Mouse (Mus musculus) hindbrain, postnatal 0 days (tissue): ENCODE results near the gene Gm49368. TPM values are rescaled to one million over a fixed set of nuclear protein-coding genes. Genes with fewer than 3 reads are reported as not detected.

ENCODE experiments used
- ATAC-seq: fragments of 200-750 bp; cut with Nextera tagmentation; 2 replicates; pipeline ENCODE4 v1.8.0; 2017; ENCODE audit warnings: mild to moderate bottlenecking, moderate TSS enrichment, moderate library complexity
- DNase-seq: peaks from one replicate; pipeline ENCODE4 v3.0.0-alpha.2; 2015; ENCODE audit warnings: low spot score
- H3K27ac ChIP-seq: fragments of 300-500 bp; sonication (generic); 2 replicates; pipeline ENCODE4 v1.5.1; 2014; ENCODE audit warnings: mild to moderate bottlenecking
- H3K27me3 ChIP-seq: fragments of 300-500 bp; sonication (generic); 2 replicates; pipeline ENCODE4 v1.6.1; 2014; ENCODE audit warnings: low read length, mixed read lengths; ENCODE audit not compliant: insufficient read depth
- H3K36me3 ChIP-seq: fragments of 300-500 bp; sonication (generic); 2 replicates; pipeline ENCODE4 v1.6.1; 2014; ENCODE audit warnings: low read length, mixed read lengths; ENCODE audit not compliant: insufficient read depth
- H3K4me1 ChIP-seq: fragments of 300-500 bp; sonication (generic); 2 replicates; pipeline ENCODE4 v1.6.1; 2014; ENCODE audit warnings: antibody characterized with exemption, low read length, mixed read lengths; ENCODE audit not compliant: insufficient read depth
- H3K4me2 ChIP-seq: fragments of 300-500 bp; sonication (generic); 2 replicates; pipeline ENCODE4 v1.6.1; 2014; ENCODE audit warnings: low read depth, mild to moderate bottlenecking, low read length, moderate library complexity, mixed read lengths
- H3K4me3 ChIP-seq: fragments of 300-500 bp; sonication (generic); 2 replicates; pipeline ENCODE4 v1.5.1; 2014; ENCODE audit warnings: low read length
- H3K9ac ChIP-seq: fragments of 300-500 bp; sonication (generic); replicated peaks from 2 replicates; pipeline ENCODE4 v1.6.1; 2014; ENCODE audit warnings: mild to moderate bottlenecking, low read length, moderate library complexity, mixed read lengths
- H3K9me3 ChIP-seq: fragments of 300-500 bp; sonication (generic); 2 replicates; pipeline ENCODE4 v1.6.1; 2016; ENCODE audit warnings: low read length, mixed read lengths
- CTCF ChIP-seq: IDR thresholded peaks from 2 replicates; pipeline ENCODE4 v1.5.1; 2016; ENCODE audit warnings: antibody characterized with exemption, control low read depth, low read depth
- WGBS: fragments of 180-500 bp; shearing (Covaris S2); extraction: QIAGEN DNeasy Blood & Tissue Kit; methylation state at CpG from one replicate; pipeline ENCODE4 v1.1.7; 2014; 5-methylcytosine and 5-hydroxymethylcytosine counted together
- polyA plus RNA-seq: library from polyadenylated mRNA; unstranded; fragments of >200 nt; fragmentation: Nextera tagmentation; extraction: Ambion mirVana; gene quantifications from 2 replicates; pipeline ENCODE4 v1.2.1, GENCODE M21; 2015
- total RNA-seq: library from RNA; depleted of rRNA; stranded (reverse); fragments of >200 nt; gene quantifications from 2 replicates; pipeline ENCODE4 v1.2.3, GENCODE M21; 2014

Gene Gm49368
- total and polyA plus RNA-seq, 2 experiments from 2014 or later: not detected

DNA sequence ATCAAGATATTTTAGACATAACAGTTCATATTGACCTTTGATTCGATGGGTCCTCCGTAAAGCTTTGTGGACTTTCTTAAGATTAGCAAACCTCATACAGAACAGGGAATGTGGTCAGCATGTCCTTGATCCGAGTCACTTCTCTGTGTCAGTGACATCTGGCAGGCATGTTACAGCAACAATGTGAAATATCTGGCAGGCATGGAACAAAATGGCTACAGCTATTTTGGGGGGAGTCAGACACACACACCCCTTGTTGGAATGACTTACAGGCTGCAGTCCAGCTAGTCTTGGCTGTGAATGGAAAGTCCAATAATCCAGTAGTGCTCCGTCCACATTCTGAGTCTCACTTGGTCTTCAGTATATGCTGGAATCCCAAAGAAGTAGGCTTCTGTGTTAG lies 38.9 kb upstream of the Gm49368 start:
- WGBS: 92% methylated on average over 4 of the region's 4 CpGs
- TF ChIP-seq CTCF: no peak

DNA sequence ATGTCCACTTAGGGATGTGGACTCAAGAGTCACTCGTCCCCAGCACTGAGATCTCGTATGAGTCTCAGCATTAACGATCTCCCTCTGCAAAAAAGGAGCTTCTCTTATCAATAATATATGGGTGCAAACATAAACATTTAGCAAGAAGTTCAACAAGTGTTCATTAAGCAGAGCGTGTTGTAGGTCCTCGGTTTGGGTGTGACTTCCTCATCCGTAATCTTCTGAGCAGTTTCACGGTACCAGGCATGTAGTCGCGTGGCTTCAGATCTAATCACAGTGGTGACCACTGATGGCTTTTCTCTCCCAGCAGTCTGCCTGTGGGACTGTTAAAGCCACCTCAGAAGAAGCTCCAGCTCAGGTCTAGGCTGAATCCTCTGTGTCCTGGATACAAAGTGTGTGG lies 38.1 kb upstream of the Gm49368 start:
- whole genome bisulfite sequencing: 94% methylated on average over 9 of the region's 9 CpGs
- DNase-seq (no peak), ATAC-seq (no peak)
- Histone ChIP-seq H3K4me3 (no peak overlapping the region), H3K9me3 (no peaks in the 10 kb centered on the region), H3K27me3 (no peaks in the 10 kb centered on the region), H3K4me2 (no peak overlapping the region), H3K9ac (no peak overlapping the region), H3K36me3 (no peaks in the 10 kb centered on the region), H3K27ac (no peak overlapping the region), H3K4me1 (no peaks in the 10 kb centered on the region)
- TF ChIP-seq CTCF: no peak

More for the DNA sequence above, 38.9 kb upstream of the Gm49368 start:
- Histone ChIP-seq H3K36me3 (no peaks in the 10 kb centered on the region), H3K4me3 (no peak overlapping the region), H3K9ac (no peak overlapping the region), H3K4me1 (no peaks in the 10 kb centered on the region), H3K27ac (no peak overlapping the region), H3K9me3 (no peaks in the 10 kb centered on the region), H3K4me2 (no peak overlapping the region), H3K27me3 (no peaks in the 10 kb centered on the region)
- DNase-seq (no peak), ATAC-seq (no peak)

DNA sequence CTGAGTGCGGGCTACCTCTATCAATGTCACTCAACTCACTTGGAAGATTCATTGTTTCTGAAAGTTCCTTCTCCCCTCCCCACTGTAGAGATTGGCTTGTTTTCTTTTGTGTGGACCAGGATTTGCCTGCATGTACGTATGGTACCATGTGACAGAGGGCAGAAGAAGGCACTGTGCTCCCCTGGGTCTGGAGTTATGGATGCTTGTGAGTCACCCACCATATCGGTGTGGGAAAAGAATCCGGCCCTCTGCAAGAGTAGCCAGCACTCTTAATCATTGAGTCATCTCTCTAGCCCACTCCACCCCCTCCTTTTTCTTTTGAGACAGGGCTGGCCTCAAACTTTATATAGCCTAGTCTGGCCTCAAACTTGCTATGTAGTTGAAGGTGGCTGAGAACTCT lies 37.6 kb upstream of the Gm49368 start:
- 90% methylated on average over 4 of the region's 4 CpGs for WGBS
- DNase-seq: no peak

DNA sequence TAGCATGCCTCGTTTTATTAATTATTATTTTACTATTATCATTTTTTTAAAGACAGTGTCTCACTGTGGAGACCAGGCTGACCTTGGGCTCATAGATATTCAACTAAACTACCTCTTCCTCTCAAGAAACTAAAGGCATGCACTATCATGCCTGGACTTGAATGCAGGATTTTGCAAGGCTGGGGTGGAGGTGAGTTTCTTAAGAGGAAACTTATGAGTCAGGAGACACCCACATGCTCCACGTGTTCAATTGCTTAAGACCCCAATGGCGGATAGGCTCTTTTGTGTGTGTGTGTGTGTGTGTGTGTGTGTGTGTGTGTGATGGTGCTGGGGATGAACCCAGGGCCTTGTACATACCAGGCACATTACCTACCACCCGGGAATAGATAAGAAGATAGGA lies 37.1 kb upstream of the Gm49368 start:
- no peaks in the 10 kb centered on the region for H3K9me3 ChIP-seq
- no peaks in the 10 kb centered on the region for H3K27me3 ChIP-seq
- ATAC-seq: no peak
- no peak for TF ChIP-seq CTCF
- DNase-seq: no peak
- H3K9ac ChIP-seq: no peak overlapping the region
- H3K4me2 ChIP-seq: no peak overlapping the region
- WGBS: 86% methylated on average over 4 of the region's 4 CpGs
- no peak overlapping the region for H3K4me3 ChIP-seq
- H3K36me3 ChIP-seq: no peaks in the 10 kb centered on the region
- H3K27ac ChIP-seq: no peak overlapping the region
- no peaks in the 10 kb centered on the region for H3K4me1 ChIP-seq

More for the DNA sequence above, 37.6 kb upstream of the Gm49368 start:
- TF ChIP-seq CTCF: no peak
- Histone ChIP-seq H3K4me1 (no peaks in the 10 kb centered on the region), H3K36me3 (no peaks in the 10 kb centered on the region), H3K27ac (no peak overlapping the region), H3K9me3 (no peaks in the 10 kb centered on the region), H3K4me2 (no peak overlapping the region), H3K27me3 (no peaks in the 10 kb centered on the region), H3K9ac (no peak overlapping the region), H3K4me3 (no peak overlapping the region)
- no peak for ATAC-seq

DNA sequence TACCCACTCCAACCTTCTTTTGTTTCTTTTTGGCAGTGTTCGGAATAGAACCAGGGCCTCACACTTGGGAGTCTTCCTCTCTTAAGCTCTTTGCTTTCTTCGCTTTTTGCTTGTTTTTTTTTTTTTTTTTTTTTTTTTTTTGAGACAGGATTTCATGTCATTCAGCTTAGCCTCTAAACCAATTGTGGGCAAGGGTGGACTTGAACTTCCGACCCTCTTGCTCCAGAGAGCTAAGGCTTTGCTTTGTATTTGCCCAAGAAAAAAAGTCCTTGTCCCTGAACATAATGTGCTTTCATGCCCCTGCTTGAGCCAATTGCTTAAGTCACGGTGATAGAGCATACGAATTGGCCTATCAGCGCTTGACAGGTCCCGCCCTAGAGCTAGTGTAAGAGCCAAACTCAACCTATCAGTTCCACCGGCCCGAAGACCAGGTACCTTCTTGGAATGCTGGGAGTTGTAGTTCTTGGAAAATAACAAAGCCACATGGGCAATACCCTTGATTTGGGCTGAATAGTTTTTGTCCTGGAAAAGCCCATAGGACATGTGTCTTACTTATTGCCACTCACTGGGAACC lies 31.0 kb upstream of the Gm49368 start:
- H3K4me1 ChIP-seq: no peaks in the 10 kb centered on the region
- no peak overlapping the region for H3K4me2 ChIP-seq
- H3K4me3 ChIP-seq: no peak overlapping the region
- H3K27me3 ChIP-seq: no peaks in the 10 kb centered on the region
- TF ChIP-seq CTCF: no peak
- no peak overlapping the region for H3K9ac ChIP-seq
- H3K36me3 ChIP-seq: no peaks in the 10 kb centered on the region
- DNase-seq (peak; percentile 64), ATAC-seq (no peak)
- H3K27ac ChIP-seq: no peak overlapping the region
- no peaks in the 10 kb centered on the region for H3K9me3 ChIP-seq
- 38% methylated on average over 9 of the region's 9 CpGs for WGBS

DNA sequence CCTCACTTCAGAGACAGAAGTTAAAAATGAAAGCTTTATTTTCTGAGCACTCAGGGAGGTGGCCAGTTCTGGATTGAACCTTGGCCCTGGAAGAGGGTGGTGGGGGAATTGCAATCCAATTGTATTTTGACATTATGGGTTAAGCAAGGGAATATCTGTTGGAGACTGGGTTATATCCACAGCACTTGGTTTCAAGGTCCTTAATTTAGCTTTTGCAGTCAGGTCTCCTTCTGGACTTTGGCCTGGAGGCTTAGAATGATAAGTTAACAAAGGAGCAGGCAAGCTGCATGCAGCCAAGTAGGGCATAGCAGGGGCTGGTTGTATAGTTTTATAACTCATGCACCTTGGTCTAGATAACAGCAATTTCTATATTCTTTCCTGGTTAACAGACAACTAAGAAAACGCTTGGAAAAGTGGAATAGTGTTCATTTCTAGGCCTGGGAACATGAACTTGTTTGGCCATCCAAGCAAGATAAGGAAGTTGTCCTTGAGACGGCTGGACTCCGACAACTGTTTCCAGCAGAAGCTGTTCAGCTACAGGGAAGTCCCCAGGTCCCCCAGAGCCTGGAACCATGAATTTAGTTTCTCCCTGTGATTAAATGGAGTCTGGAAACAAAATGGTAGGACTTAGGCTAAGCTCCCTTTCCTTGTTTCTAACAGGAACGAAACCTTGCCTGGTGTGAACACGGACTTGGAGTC lies 30.0 kb upstream of the Gm49368 start:
- Histone ChIP-seq H3K27ac (no peak overlapping the region), H3K9me3 (no peaks in the 10 kb centered on the region), H3K4me1 (no peaks in the 10 kb centered on the region), H3K4me3 (no peak overlapping the region), H3K9ac (no peak overlapping the region), H3K36me3 (no peaks in the 10 kb centered on the region), H3K4me2 (no peak overlapping the region), H3K27me3 (no peaks in the 10 kb centered on the region)
- WGBS: 90% methylated on average over 5 of the region's 5 CpGs
- no peak for DNase-seq
- TF ChIP-seq CTCF: no peak
- no peak for ATAC-seq

DNA sequence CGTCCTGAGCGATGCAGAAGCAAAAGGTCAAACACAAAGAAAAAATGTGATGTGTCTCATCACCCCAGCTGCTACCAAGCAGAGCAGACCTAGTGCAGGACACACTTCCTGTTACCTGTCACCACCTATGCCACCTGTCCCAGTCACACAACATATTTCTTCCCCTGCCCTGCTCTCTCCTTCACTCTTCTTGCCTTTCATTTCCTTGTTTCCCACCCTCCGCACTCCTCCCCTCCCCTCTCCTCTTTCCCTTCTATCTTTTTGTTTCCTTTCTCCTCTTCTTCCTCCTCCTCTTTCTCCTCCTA lies 29.5 kb upstream of the Gm49368 start:
- 95% methylated on average over 3 of the region's 3 CpGs for WGBS
- H3K4me1 ChIP-seq: no peaks in the 10 kb centered on the region
- no peaks in the 10 kb centered on the region for H3K36me3 ChIP-seq
- H3K9me3 ChIP-seq: no peaks in the 10 kb centered on the region
- no peak for DNase-seq
- no peak overlapping the region for H3K27ac ChIP-seq
- no peak for ATAC-seq
- H3K27me3 ChIP-seq: no peaks in the 10 kb centered on the region
- no peak overlapping the region for H3K9ac ChIP-seq
- H3K4me2 ChIP-seq: no peak overlapping the region
- H3K4me3 ChIP-seq: no peak overlapping the region
- no peak for TF ChIP-seq CTCF
